Mouse (Mus musculus): ENCODE measurements at regions not wholly inside any gene's neighbourhood (a gene's known extent, or its start where the extent isn't known, plus 50 kb on each side); places are given as distances from the start of the nearest gene placed in this dataset.
A peak's percentile ranks its signal among the peaks of the same experiment; 100 is the strongest.

DNA sequence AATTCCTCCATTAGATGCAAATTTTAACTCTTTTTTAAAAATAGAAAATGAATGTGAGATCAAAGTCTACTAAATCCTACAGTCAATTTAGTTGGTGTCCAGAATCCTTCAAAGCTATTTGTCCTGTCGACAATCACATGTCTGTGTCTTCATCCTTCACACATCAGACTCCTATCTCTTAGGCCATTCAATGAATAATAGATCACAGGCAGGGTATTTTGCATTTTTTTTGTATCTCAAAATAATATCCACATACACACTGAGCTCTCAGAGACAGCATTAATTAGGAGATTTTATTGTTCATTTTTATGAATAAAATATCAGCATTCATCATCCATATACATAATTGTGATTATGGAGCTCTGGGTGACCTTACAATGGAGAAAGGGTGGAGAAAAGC lies 427.2 kb downstream of the Hao1 start:
- DNase-seq (ENCODE audit: low read depth), result no peak

DNA sequence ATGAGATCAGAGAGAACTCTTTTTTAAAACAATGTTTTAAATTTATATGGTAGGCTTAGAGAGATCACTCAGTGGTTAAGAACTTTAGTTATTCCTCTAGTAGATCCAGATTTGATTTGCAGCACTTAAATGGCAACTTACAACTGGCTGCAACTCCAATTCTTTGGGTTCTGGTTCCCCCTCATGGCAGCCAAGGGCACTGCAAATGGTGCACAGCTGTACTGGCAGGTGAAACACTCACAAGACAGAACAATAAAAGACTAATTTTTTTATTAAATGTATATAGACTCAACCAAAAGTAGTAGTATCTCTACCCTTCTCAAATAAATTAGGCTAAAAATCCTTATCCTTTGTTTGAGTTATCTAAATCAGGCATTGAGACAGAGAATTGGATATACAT lies 446.9 kb downstream of the Hao1 start:
- DNase-seq (ENCODE audit: low read depth), result no peak

DNA sequence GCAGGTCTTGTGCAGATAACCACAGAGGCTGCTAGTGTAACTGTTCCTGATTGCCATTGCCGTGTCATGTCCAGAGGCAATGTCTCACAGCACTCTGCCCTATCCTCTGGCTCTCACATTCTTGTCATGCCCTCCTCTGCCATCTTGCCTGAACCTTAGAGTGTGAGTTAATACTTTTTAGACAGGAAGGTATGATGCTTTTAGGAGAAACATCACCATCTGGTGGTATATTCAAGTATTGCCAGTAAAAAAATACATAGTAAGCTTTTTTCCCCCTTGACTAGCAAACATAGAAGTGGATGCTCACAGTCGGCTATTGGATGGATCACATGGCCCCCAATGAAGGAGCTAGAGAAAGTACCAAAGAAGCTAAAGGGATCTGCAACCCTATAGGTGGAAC lies 465.8 kb downstream of the Hao1 start:
- DNase-seq (ENCODE audit: low read depth), result no peak

DNA sequence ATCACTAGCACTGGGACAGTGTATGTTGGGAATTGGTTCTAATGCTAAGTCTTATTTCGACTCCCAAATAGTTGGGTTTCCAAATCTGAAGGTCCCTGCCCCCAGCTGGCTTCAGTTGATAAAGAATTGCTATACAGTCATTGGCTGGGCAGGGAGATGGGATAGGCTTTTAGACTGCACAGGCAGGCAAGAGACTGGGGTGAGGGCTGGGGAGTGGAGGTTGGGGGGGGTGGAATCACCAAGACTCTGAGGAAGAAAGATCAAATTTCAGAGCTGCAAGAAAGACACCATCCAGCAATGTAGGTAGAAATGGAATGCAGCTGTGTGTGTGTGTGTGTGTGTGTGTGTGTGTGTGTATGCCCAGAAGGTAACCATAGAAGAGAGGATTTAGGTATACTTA lies 474.0 kb downstream of the Hao1 start:
- no peak for DNase-seq (ENCODE audit: low read depth)

DNA sequence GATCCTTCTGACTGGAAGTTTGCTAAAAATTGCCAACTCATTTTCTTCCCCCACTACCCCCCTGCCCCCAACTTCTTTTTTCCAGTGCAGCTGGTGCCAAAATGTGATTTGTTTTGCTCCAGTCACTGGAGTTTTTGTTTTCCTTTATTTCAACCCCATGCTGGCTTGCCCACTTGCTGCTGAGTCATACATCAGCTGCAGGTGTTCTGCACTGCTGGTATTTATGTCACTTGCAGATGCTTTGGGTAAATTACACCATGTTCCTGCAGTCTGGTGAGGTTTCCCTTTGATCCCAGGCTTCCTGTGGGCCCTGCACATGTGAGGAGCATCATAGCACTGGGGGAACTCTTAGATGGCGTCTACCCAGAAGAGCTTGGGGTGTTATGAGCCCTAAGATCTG lies 476.2 kb downstream of the Hao1 start:
- DNase-seq (ENCODE audit: low read depth), result peak; percentile 8

DNA sequence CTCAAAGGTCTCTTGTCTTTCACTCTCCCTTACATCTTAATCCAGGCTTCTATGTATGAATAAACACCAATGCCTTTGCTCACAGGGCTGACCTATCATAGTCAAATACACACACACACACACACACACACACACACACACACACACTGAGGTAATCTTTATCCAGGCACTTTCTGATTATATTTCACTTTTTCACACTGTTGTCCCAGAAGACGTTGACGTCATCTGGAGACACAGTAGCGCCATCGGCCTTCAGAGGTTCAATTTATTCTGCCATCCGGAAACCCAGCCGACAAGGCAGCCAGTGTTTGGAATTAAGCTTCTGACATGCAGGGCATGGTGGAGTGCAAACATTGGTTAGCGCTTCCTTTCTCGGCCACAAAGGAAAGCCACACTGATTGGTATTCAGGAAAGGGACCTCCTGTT lies 486.2 kb downstream of the Hao1 start:
- DNase-seq (ENCODE audit: low read depth), result no peak

DNA sequence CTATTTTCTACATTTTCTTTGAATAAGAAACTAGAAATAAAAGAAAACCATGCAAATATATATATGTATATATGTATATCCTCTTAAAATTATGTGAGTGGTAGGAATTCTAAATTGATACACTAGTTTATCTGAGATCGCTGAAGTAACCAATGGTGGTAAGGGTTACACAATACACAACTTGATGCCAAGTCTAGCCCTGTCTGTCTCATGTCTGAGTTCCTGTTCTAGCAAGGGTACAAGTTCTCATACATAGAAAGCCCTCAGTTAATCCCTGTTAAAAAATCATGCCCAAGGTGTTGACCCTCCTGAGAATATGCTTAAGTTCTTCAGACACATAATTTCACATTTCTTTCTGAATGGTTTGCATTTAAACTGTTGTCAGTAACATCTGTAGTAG lies 486.8 kb downstream of the Hao1 start:
- no peak for DNase-seq (ENCODE audit: low read depth)

- no peak for DNase-seq (ENCODE audit: low read depth)
Observed at GRCm38 (mm10) chr2:134059916-134060618, 494.1 kb downstream of the Hao1 start.

DNA sequence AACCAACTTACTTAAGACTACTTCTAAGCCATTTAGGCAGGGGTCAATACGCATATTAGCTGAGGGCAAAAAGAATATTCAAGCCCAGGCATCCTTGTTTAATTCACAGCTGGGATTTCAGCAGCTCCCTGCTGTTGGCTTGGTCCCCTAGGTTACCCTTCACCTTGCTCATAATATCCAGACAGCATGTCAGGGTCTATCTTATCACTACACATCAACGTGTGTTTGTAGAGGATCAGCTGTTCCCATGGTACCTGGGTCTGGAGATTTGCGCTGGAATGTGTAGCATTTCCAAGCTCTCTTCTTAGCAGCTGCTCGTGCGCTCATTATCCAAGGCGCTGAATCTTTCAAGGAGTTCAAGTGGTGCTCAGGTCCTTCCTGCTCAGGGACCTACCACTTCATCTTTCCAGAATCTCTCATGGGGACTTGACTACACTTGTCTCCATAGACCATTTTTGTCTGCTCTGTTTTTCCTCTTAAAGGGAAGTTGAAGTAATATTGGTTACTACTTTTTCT lies 484.5 kb downstream of the Bmp2 start:
- DNase-seq (ENCODE audit: low read depth), result no peak

GRCm38 (mm10) chr2:134029631-134030414 lies 477.9 kb downstream of the Bmp2 start:
- DNase-seq (ENCODE audit: low read depth), result no peak

- no peak for DNase-seq (ENCODE audit: low read depth)
Observed at GRCm38 (mm10) chr2:134029153-134029552, 477.2 kb downstream of the Bmp2 start.

- DNase-seq (ENCODE audit: low read depth), result no peak
Observed at GRCm38 (mm10) chr2:134017109-134017508, 465.1 kb downstream of the Bmp2 start.

- no peak for DNase-seq (ENCODE audit: low read depth)
Observed at GRCm38 (mm10) chr2:134003146-134003545, 451.2 kb downstream of the Bmp2 start.

DNA sequence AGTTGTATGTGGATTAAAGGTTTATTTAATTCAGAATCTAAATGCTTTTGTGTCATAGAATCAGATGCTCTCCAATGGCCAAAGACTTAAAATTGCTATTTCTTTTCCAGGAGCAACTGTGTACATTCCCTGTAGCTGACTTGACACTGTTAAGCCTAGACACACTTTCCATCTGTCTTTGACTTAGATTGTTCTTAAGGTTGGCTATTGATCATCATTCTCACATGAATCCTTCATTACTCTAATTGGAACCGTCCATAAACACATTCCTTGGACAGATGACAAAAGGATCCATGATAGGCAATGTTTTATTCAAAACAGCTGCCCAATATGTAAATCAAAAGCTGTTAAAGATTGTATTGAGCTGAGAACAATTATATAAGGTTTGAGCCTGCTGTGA lies 442.8 kb downstream of the Bmp2 start:
- DNase-seq (ENCODE audit: low read depth), result no peak

- DNase-seq (ENCODE audit: low read depth), result no peak
Observed at GRCm38 (mm10) chr2:133994337-133994736, 442.4 kb downstream of the Bmp2 start.

DNA sequence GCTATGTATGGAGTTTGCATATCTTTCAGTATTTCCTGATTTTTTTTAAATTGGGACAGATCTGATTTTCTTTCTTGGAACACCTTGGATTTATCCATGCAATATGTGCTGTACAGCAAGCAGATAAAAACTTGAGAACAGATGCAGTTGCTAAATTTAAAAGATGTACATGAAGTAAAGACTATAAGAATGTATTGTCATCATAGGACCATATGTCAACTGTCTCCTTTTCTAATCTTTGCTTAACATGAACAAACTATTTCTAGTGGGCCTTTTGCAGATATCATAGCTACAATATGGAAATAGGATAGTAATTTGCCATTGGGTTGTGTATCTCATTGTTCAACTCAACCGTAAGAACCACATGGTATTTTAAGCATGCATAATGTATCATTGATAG lies 435.7 kb downstream of the Bmp2 start:
- DNase-seq (ENCODE audit: low read depth), result no peak
